Mouse (Mus musculus): ENCODE results near the gene Ttc39a.

Gene Ttc39a

GRCm38 (mm10) chr4:109456821-109457220, 50.4 kb downstream of the Ttc39a start:
- DNase-seq (ENCODE audit: low spot score in 2 of 2): no peak

GRCm38 (mm10) chr4:109460421-109461179, 54.2 kb downstream of the Ttc39a start:
- no peak for DNase-seq (ENCODE audit: low spot score in 2 of 2)

GRCm38 (mm10) chr4:109463892-109464291, 57.5 kb downstream of the Ttc39a start:
- no peak for DNase-seq (ENCODE audit: low spot score in 2 of 2)

- DNase-seq (ENCODE audit: low spot score in 2 of 2): no peak
Observed at GRCm38 (mm10) chr4:109467687-109468086, 61.3 kb downstream of the Ttc39a start.

GRCm38 (mm10) chr4:109471606-109472005, 65.2 kb downstream of the Ttc39a start:
- no peak for DNase-seq (ENCODE audit: low spot score in 2 of 2)

- no peak for DNase-seq (ENCODE audit: low spot score in 2 of 2)
Observed at GRCm38 (mm10) chr4:109472566-109472965, 66.1 kb downstream of the Ttc39a start.

- no peak for DNase-seq (ENCODE audit: low spot score in 2 of 2)
Observed at GRCm38 (mm10) chr4:109475078-109475477, 68.7 kb downstream of the Ttc39a start.

- peak; percentile 12 to 48 for DNase-seq (ENCODE audit: low spot score in 2 of 2)
Observed at GRCm38 (mm10) chr4:109475577-109476553, 69.4 kb downstream of the Ttc39a start.

- DNase-seq (ENCODE audit: low spot score in 2 of 2): peak; percentile 87 to 89
Observed at GRCm38 (mm10) chr4:109476554-109477014, 70.2 kb downstream of the Ttc39a start.

GRCm38 (mm10) chr4:109477454-109477853, 71.0 kb downstream of the Ttc39a start:
- no peak for DNase-seq (ENCODE audit: low spot score in 2 of 2)

- no peak for DNase-seq (ENCODE audit: low spot score in 2 of 2)
Observed at GRCm38 (mm10) chr4:109481424-109481823, 75.0 kb downstream of the Ttc39a start.

- no peak for DNase-seq (ENCODE audit: low spot score in 2 of 2)
Observed at GRCm38 (mm10) chr4:109482701-109483100, 76.3 kb downstream of the Ttc39a start.

- DNase-seq (ENCODE audit: low spot score in 2 of 2): no peak
Observed at GRCm38 (mm10) chr4:109484621-109485020, 78.2 kb downstream of the Ttc39a start, which contains the start of gene Rnf11. Rnf11 (minus strand) TSS chr4:109484728.

GRCm38 (mm10) chr4:109488812-109489211, 82.4 kb downstream of the Ttc39a start:
- no peak for DNase-seq (ENCODE audit: low spot score in 2 of 2)

GRCm38 (mm10) chr4:109493581-109493980, 87.2 kb downstream of the Ttc39a start:
- DNase-seq (ENCODE audit: low spot score in 2 of 2): no peak

All from frontal cortex, postnatal 10 days (tissue).